Mouse (Mus musculus): Measurements from ENCODE around the gene Cdh13.

Gene Cdh13

DNA sequence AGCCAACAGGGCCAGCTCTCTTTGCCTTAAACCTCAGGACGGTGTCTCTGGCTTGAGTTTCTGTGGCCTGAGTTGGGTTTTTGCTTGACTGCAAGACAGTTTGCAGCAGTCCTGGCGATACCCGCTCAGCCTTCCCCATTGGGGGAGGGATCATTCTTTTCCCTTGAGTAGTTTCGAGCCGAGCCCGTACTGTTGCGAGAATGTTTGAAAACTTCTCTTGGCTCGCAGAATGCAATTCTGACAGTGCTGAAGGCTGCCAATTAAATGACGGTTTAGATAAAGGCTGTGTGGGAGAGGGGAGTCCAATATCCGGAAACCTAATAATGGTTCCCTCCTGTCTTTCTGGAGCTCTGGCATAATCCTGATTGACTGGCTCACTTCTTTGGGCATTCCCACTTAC is 23.4 kb downstream of the Cdh13 start:
- no peak for DNase-seq

DNA sequence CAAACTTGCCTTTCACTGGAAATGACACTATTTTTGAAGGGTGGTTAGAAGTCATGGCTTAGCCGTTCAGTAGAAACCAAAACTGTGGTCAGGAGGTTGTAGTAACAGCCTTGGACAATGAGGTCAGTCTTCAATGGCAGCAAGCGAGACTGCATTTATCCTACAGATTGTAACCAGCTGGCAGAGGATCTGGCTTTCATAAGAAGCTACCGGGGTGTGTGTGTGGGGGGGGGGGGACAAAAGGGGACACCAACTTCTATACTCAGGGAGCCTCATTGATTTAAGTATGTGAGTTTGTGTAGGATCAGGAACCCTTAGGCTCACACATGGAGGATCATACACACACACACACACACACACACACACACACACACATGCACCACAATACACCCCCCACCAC is 25.6 kb downstream of the Cdh13 start:
- no peak for DNase-seq

DNA sequence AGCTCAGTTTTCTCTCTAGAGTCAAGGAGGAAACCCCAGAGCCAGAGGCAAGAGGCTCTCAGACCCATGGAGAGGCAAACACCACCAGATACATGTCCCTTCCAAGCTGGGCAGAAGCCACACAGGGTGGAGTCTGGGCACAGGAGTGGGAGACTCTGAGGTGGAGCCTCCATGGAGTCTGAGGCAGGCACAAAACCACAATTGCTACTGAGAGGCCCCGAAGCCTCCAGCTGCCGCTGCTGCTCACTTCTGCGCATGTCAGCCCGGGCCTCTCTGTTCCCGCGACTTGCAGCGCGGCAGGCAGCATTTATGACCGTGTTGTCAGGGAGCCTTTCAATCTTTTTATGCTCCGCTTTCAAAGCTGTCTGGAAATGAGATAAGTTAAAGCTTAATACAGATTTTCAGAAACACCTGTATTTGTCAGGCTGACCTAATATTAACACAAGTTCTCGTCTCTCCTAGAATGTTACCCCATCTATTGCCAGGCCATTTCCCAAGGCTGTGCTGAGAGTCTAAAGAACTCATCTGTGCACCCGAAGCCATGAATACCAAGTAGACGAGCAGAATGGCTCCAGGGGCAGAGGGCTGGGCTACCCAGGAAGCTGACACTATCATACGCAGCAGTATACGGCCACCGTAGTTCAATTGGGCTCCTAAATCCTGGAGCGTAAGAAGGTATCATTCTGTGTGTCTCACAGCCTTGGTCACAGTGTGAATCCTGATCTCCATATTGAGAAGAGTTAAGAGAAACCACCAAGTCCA is 30.1 kb downstream of the Cdh13 start:
- no peak for DNase-seq

DNA sequence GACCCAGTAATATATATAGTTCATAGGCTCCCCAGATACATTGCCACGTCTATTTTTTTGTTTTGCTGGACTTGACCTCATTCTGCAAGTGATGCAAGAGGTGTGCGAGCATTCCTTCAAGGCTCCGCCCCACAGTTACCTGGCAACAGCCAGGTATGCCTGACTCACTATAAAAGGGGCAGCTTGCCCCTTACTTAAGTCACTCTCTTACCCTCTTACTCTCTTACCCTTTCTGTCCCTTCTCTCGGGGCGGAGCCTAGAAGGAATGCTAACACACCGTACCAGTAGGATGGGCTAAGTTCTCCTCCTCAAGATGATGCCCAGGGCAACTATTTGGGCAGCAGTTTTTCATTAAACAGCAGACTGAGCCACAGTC is 30.6 kb downstream of the Cdh13 start:
- DNase-seq, result peak; percentile 28 to 55

DNA sequence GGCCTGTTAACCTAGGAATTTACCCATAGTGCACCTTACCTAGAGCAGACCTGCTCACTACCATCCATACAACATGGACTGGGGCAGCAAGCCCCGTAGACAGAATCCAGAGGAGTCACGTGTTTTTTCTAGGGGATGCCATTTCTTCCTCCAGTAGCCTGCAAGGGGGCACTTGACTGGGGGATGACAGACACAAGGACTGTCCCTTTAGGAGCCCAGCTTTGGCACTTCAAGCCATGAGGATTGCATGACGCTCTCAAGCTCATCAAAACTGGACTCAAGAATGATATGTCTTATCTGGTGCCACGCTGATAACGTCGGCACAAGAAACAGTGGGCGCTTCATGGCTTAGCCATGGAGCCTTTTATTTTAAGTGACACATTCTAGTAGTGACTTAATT is 31.4 kb downstream of the Cdh13 start:
- no peak for DNase-seq

DNA sequence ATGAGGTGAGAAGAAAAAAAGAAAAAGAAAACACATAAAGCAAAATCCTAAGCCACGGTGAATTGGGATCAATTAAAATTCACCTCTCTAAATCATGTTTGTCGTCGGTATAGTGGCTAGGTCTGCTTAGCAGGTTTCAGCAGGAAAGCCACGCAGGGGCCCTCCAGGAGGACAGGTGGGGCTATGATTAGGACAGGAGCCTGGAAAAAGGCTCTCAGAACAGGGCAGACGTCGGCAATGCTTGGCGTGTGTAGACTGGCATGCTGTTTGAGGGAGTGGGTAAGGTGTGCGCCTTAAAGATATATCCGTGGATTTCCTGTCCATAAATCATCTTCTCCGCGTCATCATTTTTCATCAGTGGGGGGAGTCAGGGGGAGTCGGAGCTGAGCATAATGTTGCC is 32.9 kb downstream of the Cdh13 start:
- no peak for DNase-seq

DNA sequence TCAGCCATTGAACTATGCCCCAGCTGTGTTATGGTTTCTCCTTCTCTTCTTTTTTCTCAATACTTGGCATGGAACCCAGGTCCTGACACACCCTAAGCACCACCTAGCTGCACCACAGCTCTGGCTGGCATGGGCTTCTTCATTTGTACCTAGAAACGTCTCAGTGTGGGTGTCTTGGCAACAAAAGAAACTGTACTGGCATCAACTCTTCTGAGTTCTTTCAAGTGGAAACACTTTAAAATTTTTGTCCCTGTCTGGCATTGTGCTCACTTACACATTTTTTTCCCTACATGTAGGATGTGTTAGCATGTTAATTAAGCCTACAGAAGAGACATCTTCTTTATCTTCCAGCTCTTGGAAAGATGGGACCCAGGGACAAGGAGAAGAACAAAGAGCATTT is 37.0 kb downstream of the Cdh13 start:
- no peak for DNase-seq

DNA sequence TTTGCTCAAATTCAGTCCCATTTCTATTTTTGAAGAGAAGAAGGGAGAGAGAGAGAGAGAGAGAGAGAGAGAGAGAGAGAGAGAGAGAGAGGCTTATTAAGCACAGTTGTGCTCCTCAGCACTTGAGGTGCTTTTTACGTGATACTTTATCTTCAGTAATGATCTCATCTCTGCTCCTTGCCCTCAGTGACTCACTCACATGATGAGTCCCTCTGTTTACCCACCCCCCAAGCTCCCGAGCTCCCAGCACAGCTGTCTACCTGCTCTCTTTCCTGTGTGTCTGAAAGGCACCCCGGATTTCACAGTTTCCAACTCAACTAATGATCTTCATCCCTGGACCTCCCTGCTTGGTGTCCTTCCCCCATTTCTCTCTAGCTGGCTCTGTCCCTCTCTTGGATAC is 39.9 kb downstream of the Cdh13 start:
- no peak for DNase-seq

DNA sequence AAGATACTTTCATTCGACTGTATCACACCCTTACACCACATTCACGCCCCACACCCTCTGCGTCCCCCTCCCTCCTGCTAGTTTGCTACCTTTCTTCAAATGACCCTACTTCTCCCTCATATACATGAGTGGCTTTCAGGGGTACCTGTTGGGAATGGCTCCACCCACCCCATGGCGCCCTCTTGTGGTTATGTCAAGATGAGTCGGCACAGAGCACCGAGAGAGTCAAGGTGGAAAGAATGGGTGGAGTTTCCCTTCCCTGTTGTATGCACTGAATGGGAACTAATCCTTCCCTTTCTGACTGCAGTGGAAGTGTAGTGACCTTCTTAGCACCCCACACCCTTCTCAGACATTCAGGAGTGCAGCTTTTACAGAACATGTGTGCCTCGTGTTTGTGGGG is 51.4 kb downstream of the Cdh13 start:
- no peak for DNase-seq

DNA sequence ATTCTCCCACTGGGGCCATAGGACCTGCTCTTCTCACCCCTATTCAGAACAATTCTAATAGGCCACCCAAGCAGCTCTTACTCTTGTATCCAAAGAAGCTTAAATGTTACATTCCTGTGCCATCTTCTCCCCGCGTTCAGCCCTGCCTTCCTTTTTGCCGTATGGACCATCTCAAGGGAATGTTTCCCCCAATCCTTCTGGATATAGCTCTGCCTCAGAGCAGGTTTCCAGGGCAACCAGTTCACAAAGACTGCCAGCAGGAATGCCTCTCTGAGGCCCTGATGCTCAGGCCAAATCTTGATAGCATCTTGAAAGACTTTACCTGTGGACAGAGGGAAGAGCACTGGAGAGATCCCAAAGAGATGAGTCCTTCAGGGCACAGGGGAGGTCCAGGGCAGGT is 56.2 kb downstream of the Cdh13 start:
- no peak for DNase-seq

DNA sequence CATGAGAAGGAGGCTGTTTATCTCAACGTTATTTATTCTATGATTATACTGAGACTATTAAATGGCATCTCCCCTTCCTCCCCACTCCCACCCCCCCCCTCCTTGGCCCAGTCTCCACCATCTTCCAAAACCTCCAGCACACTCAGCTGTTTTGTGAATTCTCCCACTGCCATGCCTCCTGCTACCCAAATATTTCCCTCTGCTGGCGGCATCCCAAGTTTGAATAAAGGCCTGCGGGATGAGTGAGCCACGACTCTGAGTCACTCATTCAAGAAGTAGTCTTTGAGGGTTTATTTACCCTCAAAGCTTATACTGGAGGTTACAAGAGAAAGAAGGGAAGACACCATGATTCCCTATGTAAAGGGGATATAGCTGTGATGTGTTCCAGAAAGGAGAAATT is 59.7 kb downstream of the Cdh13 start:
- DNase-seq, result no peak

DNA sequence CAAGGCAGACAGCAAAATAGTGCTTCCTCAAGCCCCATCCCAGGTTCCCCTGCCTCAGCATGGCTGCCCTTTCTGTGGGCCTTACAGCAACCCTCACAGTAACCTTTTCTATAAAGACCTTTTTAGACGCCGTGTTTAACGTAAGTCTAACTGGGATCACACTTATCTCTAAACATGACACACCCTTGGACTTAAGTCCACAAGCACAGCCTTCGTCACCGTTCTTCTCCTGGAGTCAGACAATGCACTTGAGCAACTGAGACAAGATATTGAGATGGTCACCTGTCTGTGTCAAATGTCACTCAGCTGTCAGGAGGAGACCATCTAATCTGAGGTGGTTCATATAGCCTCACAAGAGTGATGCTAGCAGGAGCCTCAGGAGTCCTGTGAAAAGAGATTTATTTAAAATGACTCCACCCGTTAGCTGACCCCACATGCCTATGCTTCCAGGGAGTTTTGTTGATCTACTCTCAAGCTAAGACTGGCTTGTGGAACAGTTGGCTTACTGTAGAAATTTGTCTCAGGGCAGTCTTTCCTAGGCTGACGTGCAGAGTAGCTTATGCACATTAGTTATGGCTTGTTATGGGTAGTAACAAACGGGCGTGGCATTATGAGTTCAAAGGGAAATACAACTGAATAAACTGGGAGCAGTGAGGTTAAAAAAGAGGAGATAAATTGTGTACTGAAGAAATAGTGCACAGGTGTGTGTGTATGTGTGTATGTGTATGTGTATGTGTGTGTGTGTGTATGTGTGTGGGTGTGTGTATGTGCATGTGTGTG is 65.4 kb downstream of the Cdh13 start:
- DNase-seq, result no peak

DNA sequence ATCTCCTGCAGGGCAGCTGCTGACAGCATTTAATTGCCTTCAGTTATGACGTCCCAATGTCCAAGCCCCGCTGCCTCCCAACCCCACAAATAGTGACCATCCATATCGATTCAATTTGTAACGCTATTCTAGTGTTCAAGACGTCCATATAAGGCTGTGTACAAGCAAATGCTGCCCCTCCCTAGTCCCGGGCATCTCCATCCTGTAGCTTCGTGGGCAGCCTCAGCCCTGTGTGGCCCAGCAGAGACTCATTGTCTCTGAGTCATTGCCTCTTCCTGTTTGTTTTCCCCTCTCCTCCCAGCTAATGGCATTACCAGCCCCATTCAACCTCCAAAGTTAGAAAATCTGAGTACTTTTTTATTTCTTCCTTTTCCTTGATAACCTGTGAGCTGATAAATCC is 66.6 kb downstream of the Cdh13 start:
- DNase-seq, result no peak

DNA sequence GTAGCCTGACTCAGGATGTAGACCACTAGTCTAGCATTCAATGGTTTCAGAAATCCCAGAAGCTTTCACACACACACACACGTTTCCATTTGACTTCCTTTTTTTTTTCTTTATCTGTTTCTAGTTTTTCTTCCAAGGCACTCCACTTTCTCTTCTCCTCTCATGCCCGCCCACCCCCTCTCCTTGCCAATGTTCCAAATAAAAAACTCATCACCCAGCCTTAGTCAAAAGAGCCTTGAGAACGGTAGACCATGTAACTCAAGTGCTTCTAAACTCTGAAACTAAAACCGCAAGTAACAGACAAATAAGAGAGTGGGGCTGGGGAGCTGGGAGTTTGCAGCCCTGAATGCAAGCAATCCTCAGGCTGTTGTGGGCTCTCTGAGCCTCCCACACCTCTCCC is 69.5 kb downstream of the Cdh13 start:
- DNase-seq, result no peak

DNA sequence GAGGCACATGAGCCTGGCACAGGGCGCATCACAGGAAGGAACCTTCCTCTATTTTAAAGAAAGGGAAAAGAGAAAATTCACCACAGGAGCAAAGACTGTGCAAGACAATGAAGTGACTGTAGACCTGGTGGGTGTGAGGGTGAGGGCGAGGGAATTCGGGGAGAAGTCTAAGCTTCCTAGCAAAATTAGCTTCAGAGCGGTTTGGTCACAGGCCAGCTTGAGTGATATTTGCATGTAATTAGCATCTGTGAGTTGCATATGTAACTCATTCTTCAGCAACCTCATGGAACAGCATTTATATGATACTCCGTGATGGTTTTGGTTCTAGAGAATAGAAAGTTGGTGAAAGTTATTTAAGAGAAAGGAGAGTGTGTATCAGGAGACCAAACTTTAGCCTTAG is 73.5 kb downstream of the Cdh13 start:
- no peak for DNase-seq

DNA sequence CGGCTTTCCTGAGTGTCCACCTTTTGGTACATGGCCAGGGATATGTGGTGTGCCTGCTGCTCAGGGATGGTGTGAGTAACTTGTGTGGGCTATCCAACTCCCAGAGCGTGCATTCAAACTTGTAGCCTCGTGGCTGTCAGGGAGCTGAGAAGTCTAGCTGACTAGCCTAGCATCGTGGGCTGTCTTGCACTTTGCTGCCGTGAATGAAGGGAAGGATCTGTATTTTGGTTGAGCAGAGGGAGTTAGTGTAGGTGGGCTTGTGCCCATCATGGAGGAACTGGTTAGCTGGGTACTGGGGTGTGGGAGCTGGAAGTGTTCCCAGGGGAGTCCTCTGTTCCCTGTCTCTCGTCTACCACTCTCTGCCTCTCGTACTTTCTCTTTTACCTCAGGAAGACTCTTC is 74.1 kb downstream of the Cdh13 start:
- DNase-seq, result no peak

DNA sequence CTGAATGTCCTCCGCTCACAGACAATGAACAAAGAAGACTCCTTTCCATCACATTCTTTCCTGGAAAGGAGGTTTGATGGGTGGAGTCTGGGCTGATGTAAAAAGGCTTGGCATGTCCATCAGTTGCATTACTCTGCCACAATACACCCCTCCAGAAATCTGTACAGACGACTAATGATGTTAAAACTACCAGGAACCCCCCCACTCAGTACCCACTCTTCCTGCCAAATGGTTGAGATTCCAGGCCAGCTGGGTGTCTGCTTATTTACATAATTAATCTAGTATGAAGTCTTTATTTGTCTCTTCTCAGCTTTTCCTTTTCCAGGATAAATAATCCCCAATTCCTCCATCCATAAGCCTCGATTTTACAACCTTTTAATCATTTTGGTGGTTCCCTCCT is 80.2 kb downstream of the Cdh13 start:
- no peak for DNase-seq

DNA sequence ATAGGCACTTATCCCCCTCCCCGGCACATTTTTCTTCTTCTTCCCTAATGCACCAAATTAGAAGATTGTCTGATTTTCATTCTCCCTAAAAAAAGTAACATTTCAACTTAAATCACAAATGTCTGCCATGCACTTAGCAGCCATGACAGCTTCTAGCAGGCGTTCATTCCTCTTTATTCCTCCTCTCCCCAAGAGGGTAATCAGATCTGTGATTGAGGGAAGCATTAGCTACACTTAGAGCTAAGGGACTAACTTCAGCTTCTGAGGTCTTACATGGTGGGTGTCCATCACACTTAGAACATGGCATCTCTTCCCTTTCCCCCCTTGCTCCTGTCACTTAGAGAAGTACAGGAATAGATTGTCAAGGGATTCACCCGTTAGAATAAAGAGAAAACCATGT is 89.6 kb downstream of the Cdh13 start:
- no peak for DNase-seq

DNA sequence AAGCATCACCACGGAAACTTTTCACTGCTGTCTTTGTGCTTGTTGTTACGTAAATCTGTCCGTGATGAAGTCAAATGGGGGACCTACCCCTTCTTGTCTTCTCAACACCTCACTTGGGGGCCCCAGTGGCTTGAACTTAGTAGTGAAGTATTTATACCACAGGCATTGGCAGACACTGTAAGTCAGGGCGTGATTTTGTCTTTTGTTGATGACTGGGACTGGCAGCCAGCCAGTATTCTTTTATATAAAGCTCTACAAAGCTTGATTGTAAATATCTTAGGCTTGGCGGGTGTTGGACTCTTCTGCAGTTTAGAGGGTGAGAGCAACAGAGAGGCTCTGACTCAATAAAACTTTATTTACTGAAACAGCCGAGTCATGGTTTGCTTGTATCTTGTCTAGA is 91.2 kb downstream of the Cdh13 start:
- no peak for DNase-seq

DNA sequence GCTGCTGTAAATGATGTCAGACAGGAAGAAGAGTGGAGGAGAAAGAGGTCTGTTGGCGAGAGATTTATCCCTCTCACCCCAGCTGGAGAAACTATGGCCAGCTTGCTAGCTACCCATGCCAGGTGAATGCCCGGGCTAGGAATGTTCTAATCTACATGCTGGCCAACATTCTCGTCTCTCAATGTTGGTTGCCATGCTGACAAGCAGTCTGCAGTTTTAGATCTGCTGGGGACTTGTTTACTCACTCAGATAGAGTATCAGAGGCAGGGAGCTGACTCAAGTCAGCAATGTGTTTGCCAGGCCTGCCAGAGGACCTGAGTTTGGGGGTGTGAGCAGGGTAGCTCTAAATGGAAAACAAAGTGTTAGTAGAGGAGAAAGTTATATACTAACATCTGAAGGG is 93.3 kb downstream of the Cdh13 start:
- DNase-seq, result peak; percentile 5 to 13

DNA sequence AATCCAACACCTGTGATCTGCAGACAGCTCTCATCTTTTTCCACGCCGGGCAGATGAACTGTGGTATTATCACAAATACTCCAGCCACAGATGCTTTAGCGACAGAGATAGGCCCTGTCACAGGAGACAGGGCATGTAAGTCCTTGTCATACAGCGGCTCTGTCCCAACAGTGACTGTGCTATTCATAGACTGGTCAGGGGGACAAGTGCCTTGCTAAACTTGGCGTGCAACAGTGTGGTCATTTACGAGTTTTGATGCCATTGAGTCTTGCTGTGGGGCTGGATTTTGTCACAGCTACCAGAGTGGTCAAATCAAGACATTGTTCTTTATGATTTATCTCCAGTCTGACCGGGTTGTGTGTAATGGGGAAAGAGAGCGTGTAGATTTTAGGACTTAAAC is 95.5 kb downstream of the Cdh13 start:
- DNase-seq, result no peak

DNA sequence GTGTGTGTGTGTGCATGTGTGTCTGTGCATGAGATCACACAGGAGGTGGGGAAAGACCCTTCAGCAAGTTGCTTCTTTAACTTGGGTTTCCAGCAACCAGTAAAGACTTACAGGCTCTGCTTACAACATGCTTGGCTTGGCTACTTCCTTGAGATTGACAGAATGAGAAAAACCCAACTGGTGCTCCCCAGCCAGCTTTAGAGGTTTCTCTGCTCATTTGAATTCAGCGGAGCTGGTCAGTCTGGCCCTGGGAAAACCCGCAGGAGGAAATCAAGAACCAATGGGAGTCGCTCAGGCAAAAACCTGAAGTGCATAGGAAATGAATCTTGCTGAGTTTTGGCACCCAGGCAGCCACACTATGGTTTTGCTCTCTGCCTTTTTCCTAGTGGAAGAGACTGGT is 96.1 kb downstream of the Cdh13 start:
- no peak for DNase-seq

DNA sequence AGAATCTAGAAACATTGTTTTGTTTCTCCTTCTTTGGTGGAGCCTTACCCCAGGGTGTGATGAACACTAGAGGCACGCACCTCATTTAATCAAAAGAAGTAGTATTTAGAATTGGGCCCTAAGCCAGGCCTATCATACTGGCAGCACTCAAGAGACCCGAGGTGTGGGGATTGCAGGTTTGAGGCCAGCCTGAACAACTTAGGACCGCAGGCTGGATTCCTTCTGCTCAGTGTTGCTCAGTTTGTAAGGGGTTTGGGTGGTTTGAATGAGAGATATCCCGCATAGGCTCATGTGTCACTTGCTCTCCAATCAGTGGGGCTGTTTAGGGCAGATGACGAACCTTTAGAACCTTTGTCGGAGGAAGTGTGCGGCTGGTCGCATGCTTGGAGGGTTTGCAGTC is 96.5 kb downstream of the Cdh13 start:
- no peak for DNase-seq

DNA sequence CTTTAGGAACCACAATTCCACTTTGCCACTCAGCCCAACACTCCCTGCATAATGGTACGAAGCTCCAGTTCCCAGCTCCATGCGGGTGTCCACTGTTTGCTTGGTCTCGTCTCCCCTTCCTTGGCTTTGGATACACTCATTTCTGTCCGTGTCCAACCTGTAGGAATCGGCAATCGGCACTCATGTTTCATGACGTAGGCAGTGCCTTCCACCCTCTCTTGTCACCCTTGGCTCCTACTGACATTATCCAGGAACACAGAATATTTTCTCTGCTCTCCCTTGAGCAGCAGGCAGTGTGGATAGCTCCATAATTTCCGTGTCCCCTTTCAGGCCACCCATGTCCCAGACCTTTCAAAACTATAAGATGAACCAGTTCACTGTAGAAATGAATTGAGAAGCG is 97.2 kb downstream of the Cdh13 start:
- DNase-seq, result no peak

DNA sequence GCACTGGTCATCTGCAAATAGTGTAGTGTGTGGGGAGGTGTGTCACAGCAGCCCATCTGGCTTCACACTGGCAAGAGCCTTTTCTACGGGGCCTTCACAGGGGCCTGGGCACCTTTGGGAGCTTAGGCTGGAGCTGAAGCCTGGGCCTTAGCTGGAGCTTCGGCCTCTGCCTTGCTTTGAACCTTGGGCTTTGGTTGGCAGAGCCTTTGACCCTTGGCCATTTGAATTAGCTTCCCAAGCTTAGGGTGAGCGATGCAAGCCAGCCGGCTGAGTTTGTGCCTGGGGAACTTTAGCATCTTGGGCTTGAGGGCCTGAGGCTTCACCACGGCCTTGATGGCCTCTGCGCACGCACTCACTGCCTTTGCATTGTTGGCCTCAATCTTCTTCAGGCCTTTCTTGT is 98.1 kb downstream of the Cdh13 start:
- no peak for DNase-seq

Measured in lung, adult 18-20 months (tissue).